Mouse (Mus musculus) liver, adult 2 months (tissue): ENCODE measurements around the gene Ankrd39.

Source experiments
- CTCF ChIP-seq: fragments of 200-500 bp; IDR thresholded peaks from 2 replicates; pipeline ENCODE4 v1.5.1; 2011; ENCODE audit warnings: low read depth, low read length, control low read depth
- POLR2A ChIP-seq: fragments of 200-500 bp; IDR thresholded peaks from 2 replicates; pipeline ENCODE4 v1.6.1; 2011; ENCODE audit warnings: low read length, control low read depth; ENCODE audit not compliant: insufficient read depth; ENCODE audit errors: extremely low read depth

GRCm38 (mm10) chr1:36555798-36556395 lies 8.7 kb upstream of the Ankrd39 start:
- TF ChIP-seq POLR2A = no peak
- TF ChIP-seq CTCF = no peak
